Mouse (Mus musculus) adrenal gland, postnatal 36 days (tissue): ENCODE results near the gene Rft1. TPM values are rescaled to one million over a fixed set of nuclear protein-coding genes. Genes with fewer than 3 reads are reported as not detected.

Source experiments
- DNase-seq, 2 experiments: peaks; one replicate each; pipeline ENCODE4 v3.0.0; 2021; ENCODE audit warnings: mixed read lengths in 1 of 2
- long read RNA-seq, 2 experiments: library from polyadenylated mRNA; stranded (forward); transcript quantifications; one replicate each; pipeline ENCODE4 v2.0.0; 2021; ENCODE audit warnings: borderline sequencing depth in 2 of 2
- total RNA-seq, 2 experiments: library from RNA; stranded (reverse); gene quantifications; 2 replicates each; pipeline ENCODE4 v1.2.3; 2021

Gene Rft1
- total RNA-seq: 10 to 100 TPM; 25.5 to 33.2 TPM
- long read RNA-seq, experiment 1, transcript Rft1-201 (13 exons, 2,387 nt): major isoform, 45 of 67 reads
- long read RNA-seq, experiment 1, partial matches to known transcripts: 5 of 67 reads
- long read RNA-seq, experiment 1, other reads (novel, unspliced or antisense): 16 of 67 reads
- long read RNA-seq, experiment 2, transcript Rft1-201 (13 exons, 2,387 nt): major isoform, 12 of 17 reads
- long read RNA-seq, experiment 2, partial matches to known transcripts: 4 of 17 reads
- long read RNA-seq, experiment 2, other reads (novel, unspliced or antisense): 1 of 17 reads

DNA sequence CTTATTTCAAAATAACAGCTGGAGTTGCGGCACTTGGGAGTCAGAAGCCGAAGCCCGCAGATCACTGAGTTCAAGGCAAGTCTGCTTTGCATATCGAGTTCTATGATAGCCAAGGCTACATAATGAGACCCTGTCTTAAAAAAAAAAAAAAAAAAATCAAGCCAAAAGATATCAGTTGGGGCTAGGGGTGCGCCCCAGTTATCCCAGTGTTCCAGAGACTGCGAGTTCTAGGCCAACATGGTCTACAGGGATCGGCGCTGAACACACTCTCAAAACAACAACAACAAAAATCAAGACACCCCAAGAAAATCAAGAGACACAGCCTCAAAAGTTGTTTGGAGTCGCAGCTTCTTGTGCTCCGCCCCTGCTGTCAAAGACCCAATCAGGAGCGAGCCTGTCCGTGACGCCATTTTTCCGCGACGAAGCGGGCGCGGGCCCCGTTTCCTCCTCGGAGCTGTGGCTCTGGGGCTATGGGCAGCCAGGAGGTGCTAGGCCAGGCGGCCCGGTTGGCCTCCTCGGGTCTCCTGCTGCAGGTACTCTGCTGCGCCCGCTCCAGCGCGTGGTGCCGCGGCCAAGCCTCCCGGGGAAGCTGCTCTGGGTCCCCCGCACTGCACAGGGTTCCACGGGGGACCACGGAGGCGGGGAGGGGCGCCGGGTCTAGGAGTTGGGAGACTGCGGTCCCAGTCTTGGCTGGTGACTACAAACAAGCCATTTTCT, at the start of gene Rft1:
Gene Rft1 (plus strand): TSS at position 418 of the 717 bp plus-strand sequence.
- peak; percentile 98 to 99 for DNase-seq

DNA sequence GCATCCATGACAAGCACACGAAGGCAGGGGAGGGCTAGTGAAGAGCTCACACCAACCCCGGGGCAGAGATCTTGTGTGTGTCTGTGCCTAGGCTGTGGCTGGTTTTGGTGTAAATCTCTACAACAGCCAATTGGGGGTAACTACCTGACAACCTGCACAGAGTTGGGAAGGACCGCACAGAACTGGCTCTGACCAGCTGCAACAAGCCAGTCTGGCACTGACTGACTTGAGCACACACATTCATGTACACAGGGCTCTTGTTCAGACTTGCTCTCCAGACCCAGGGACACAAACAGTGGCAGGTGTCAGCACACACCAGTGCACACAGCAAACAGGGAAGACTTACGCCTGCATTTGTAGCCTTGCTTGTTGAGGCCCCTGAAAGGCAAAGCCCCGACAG, 47.3 kb upstream of the Rft1 start:
- DNase-seq: no peak

DNA sequence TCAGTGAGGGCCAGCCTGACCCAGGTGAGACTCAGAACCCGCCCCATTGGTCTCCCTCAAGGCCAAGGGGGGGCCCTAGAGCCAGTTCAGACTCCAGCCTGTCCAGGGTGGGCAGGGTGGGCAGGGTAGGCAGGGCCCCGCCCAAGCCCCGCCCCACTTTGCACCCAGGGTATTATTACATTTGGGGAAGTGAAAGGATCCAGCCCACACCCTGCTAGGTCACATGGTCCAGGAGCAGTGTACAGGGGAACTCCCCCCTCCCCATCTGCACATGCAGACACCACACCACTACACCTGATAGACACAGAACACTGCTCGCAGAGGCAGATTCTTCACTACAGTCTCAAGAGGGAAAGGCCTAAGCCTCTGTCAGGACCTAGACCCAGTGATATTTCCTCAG, 46.5 kb upstream of the Rft1 start:
- no peak for DNase-seq

DNA sequence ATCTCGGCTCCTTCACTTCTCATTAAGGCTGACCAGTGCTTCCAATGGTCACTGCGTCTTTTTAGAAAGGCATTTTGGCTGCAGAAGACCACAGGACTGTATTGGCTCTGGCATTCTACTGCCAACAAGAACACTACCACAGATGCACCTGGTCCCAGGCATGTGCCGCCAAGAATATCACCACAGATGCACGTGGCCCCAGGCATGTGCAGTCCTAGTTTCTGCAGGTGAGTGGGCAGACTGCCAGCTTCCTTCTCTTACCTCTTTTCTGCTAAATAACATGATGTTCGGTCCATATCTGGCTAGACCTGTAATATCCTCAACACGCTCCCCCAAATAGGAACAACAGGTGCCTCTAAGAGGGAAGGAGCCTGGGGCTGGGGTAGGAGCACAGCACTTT, 46.0 kb upstream of the Rft1 start:
- DNase-seq: no peak

DNA sequence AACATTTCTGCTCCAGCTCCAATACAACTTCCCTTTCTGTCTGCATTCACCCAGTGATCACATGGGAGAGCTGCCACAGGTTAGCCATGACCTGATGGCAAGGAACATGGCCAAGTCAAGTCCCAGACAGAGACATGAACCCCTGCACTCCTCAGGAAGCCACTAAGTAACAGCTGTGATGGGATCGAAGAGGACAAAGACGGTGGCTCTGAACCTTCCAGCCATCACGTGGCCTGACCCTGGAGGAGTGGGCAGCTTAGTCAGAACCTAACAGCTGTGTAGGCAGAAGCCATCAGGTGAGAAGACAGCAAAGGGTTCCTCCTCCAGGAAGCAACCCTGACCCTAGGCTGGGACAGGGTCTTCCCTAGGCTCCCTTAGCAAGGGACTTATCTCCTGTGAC, 44.7 kb upstream of the Rft1 start:
- DNase-seq: no peak

DNA sequence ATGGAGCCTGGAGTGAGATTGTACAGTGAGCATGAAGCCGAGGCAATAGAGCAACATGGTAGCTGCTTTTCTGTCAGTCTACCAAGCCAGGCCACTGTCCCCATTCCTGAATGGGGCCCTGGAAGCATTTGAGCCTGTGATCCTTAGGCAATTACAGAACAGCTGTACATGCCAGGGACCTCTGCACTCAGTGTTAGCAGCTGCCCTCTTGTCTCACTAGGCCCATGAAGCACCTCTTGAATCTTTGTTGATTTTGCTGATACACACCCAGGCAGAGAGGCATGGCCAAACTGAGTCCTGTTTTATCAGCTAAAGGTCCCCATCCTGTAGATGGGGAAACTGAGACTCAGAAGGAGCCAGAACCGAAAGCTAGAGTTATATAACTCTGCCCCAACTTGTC, 43.9 kb upstream of the Rft1 start:
- no peak for DNase-seq

DNA sequence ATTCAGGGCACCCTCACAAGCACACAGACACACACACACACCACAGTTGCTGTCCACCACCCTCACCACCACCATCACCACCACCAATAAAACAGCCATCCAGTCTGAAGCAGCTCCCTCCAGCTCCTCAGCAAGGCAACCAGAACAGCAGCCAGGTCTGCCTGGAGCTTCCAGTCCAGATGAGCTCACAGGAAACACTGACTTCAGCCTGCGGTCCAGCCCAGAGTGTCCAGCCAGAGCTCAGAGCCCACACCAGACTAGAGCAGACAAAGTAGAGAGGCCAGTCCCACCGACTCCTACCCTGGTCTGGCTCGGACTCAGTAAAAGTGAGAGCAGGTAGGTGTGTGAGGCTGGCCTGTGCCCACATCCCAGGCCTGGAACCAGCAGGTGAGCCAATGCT, 43.2 kb upstream of the Rft1 start:
- DNase-seq: no peak

DNA sequence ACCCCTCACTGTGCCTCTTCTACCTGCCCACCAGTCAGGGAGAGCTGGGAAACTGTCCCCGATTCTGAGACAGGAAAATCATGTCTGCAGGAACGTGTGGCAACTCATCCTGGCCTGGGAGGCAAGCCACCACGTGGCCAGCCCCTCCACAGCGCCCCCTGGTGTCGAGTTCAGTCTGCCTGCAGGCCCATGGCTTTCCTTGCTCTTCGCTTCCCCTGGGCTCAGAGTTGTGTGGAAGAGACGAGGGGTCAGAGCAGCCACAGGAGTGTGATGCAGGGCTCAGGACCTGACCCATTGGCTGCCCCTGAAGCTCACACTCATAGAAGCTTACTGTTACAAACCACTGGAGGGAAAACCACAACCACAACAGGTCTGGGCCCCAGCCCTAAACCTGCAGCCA, 41.6 kb upstream of the Rft1 start:
- DNase-seq: peak; percentile 91 to 92

DNA sequence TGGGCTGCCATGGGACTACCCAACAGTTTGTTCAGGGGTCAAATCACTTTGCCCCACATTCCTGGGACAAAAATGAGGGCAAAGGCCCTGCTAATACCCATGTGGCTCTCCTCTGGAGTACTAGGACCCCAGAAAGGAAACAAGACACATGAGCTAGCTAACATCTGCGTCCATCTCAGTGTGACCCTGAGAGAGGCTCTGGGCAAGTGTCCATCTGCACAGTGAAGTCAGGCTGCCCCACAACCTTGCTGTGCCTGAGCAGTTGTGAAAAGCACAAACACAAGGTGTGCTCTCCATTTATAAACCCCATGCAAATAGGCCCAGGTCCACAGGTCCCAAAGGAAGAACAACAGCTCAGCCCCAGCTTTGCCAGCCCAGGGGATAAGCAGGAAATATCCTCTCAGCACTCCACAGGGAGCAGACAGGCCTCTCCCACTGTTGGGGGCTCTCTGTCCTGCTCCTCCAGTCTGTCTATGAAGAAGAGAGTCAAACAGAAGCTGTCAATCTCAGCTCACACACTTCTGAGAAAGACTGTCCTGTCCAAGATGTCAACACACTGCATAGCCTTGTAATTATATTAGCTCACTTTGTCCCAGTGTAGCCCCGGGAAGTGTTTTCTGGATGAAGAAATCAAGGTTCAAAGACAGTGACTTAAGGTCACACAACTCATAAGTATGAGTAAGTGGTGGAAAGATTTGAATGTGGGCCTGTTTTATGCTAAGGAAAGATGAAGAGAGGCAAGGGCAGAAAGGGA, 41.0 kb upstream of the Rft1 start:
- DNase-seq: peak; percentile 64 to 66

DNA sequence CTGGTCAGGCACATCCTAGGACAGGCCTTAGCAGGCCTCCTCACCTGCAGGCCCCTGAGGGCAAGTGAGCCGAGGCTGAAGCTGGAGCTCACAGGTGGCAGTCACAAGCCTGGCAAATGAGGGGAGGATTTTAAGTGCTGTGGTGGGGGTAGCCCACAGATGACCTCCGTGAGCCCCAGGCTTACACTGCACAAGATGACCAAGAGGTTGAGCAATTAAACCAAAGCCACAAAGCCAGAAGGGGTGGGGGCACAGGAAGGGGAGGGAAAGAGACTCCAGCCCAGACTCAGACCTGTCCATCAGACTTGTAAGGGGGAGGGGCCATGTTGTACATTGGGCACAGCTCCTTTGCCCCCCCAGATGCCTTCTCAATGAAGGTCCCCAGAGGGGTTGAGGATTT, 37.4 kb upstream of the Rft1 start:
- no peak for DNase-seq

DNA sequence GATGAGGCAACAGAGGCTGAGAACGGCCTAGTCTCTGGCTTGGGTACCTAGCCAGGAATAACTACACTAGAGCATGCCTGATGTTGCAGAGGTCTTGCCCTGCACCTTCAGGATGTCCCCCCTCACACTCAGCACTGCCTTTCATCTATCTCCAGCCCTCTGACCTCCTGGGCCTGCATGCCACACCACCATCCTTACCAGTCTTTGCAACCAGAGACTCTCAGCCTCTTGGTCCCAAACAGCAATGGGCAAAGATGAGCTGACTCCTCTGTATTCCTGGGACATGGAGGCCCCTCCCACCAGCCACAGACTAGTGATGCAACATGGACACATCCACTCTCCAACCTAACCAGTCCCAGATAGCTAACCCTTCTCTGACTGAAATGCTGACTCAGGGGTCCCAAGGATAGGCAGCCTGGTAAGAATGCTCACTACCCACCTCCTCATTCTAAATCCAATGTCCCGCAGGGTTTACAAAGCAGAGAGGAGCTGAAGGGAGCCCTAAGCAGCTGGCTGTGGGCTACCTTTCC, 35.3 kb upstream of the Rft1 start:
- peak in 1 of 2 experiments; percentile 54 for DNase-seq

DNA sequence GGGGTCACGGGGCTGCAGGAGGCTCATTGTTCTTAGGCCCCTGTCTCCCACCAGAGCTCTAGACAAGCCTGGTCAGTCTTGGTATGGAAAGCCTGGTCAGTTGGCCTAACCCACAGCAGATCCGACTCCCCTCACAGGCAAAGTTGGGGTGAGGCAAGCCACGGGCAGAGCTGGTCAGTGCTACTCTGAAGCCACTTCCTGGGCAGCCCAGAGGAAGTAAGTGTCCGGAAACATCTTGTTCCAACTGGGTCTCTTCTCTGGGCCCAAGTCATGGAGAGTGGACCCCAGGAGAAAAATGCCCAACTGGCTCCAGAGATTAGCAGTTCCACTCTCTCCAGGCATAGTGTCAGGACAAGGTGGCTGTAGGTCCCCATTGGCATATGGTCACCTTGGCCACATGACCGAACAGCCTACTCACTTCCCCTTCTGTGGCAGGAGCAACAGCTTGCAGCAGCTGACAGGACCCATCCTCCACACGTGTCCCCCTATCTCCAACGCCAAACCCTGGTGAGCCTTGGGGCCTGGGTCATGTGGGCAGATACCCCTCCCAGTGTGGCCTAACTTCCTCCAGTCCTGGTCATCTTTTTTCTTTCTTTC, 34.1 kb upstream of the Rft1 start:
- no peak for DNase-seq

DNA sequence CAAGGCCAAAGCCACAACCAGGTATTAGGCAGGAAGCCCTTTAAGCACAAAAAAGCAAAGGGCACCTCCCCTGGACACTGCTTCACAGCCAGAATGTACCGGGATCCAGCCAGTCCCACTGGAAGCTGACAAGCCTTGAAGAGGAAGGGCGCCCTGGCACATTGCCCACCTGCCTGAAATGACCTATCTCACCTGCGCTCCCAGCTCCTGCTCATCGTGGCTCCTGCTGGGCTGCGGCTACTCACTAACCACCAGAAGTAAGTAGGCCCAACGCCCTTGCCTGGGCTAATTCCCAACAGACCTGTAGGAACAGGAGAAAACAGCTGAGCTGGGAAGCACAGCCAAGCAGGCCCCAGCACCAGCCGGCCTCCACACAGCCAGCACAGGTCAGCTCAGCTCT, 32.0 kb upstream of the Rft1 start:
- no peak for DNase-seq

DNA sequence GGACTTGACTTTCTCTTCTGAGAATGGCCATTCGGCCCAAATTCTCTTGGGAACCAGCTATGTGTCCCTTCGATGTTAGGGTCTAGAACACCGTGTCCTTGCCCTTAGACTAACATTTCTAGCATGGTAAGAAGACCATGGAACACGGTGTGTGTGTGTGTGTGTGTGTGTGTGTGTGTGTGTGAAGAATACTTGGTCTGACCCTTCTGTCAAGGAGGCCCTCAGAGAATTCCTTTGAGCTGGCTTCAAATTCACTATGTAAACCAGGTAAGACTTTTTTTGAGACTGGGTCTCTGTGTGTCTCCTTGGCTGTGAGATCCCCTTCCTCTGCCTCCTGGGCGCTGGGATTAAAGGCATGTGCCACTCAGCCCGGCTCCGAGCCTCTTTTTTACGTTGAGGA, 31.6 kb upstream of the Rft1 start:
- no peak for DNase-seq

DNA sequence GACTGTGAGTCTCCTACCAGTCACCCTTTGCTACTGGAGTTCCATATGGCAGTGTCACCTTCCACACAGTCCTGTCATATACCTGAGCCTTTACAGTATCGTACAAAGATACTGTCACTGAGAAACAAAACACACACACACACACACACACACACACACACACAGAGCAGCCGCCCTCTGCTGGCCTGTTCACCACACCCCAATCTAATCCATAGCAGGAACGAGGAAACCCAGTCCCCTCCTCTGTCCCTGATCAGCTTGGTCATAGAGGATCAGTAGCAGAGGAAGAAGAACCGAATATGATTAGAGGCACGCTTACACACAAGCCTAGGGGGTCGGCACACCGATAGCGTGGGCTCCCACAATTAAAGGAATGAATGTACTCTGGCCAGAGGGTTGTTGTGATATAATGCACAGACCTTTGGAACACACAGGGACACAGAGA, 29.9 kb upstream of the Rft1 start:
- no peak for DNase-seq

DNA sequence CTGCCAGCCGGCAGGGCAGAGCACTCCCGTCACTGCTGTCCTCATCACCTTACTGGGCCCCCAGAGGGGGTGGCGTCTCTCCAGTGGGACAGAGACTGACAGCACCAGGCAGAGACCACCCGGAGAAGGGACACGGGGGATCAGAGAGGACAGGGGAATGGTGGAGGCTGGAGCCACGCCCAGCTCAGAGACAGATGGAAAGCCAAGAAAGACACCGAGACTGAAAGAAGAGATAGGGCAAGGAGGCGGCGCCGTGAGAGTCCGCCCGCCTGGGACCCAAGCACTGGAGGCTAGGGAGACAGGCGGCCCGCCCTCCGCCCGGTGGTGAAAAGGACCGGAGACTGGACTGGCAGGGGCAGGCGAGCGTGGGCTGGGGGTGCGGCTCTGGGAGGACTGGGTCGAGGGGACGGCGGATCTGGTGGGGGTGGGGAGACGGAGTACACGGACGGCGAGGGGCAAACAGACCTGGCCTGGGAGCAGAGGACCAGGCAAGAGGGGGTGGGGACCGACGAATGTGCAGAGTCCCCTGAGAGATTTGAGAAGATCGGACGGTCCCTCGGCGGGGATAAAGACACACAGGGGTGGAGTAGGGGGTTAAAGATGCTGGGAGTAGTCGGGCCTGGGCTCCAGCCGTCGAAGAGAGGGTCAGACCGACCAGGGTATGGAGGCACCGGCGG, 28.9 kb upstream of the Rft1 start:
- peak; percentile 82 to 83 for DNase-seq

DNA sequence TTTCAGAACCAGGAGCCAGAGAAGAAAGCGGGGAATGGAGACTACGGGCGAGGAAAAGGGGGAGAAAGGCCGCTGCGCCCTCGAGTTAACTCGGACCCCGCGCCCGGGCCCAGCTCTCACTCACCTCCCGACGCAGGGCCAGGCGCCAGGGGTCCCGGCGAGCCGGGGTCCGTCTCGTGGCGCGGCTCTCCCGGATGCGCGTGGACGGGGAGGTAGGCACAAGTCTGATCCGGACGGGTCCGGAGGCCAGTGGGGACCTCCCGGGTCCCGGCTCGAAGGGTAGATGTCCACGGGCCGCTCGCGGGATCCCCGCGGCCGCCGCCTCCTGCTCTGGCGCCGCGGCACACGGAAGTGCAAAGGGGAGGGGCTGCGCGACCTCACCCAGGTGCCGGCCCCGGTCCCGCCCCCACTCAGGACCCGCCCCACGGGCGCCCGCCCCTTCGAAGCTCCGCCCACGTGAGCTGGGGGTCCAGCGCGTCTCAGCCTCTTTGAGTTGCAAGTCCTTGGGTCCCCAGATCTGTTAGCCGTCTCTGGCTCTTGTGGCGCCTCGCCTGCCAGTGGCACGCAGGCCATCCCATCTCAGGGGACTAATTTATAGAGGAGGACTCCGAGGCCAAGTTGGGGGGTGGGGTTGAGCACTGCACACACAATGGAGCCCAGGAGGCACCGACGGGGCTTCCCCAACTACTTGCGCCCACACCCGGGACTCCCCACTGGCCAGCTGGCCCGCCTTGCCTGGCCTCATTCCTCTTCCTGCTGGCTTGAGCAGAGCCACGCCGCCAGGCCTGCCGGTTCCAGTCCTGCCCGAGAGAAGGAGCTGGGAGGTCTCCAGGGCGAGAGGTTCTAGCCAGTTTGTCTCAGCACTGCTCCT, 28.1 kb upstream of the Rft1 start, which contains the start of gene Prkcd:
Gene Prkcd (minus strand): TSS at position 355 of the 871 bp plus-strand sequence.
- DNase-seq: peak; percentile 90 to 93

DNA sequence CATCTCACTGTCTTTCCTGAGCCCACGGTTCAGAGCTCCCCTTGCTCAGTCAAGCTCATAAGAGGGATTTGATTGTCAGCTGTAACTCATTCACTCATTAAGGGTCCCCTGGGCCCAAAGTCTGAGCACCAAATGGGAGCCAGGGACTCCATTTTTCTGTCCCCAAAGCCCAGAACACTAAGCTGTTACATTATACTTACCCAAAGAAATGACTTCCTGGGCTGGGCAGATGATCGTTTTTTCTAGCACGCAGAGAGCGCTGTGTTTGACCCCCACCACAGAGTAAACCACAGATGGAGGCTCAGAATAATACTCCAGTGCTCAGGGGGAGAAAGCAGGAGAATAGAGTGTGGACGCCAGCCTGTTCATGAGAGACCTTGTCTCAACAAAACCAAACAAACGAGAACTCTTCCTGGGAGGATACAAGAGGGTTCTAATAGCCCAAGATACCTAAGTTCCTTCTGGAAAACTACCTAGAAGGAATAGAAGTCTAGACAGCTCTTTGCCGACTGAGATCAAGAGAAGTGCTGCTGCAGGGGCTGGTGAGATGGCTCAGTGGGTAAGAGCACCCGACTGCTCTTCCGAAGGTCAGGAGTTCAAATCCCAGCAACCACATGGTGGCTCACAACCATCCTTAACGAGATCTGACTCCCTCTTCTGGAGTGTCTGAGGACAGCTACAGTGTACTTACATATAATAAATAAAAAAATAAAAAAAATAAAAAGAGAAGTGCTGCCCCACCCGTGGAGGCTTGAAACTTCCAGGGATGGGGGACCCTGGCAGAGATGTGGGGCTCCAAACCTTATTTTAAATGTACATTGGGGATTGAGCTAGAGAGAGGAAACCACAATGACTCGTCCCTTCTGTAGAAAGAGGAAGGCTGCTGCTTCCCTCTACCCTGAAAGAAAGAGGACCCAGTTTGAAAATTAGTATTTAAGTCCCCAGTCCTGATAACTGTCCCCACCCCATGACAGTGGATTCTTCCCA, 27.1 kb upstream of the Rft1 start:
- DNase-seq: no peak

DNA sequence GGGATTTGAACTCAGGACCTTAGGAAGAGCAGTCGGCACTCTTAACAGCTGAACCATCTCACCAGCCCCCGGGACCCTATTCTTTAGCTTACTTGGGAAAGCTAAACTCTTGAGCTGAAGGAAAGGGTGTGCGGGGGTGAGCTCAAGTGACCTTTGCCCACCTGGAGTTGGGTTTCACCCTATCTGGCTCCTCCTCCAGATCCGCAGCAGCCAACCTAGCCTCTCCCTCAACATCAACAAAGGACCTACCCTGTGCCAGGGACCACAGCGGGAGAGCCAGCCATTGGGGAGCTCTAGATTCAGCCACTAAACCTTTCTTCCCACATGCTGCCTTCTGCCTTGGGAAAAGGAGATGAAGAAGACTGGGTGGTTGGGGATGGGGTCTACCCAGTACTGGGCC, 25.9 kb upstream of the Rft1 start:
- DNase-seq: no peak
